Mouse (Mus musculus): ENCODE results near the gene Actl9.

Actl9 gene

DNA sequence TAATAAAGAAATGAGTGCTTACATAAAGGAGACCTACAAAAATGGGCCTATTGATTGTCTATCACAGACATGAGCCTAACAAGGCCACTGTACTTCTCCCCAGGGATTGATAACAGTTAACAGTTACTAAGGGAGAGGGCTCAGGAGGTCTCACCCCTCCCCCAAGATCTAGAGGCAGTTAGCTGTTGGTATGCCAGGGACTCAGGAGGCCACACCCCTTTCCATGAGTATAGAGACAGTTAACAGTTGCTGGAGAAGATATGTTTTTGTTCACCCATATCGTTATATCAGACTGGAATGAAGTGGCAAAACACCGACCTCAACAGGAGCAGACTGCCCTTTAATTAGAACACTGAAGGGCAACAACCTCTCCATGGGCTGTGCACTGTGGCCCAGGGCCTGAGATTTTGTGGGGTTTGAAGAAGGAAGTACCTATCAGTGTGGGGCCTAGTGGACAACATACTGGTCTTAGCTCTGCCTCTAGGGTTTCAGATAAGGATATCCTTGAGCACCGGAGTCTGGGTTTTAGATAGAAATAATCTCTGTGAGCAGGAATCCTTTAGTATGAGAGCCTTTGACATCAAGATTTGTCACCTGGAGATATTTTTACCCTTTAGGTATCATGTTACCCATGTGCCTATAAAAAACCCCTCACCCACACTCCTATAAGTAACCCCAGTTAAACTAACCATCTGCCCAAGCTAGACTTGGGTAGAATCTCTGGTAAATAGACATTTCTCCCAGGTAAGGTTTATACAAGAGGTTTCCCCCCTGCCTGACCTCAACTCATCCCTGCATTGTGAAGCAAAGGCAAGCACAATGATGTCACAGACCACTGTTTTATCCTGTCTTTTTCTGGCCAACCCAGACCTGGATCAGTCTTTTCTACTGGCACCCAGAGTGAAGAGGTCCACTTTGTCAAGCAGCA lies at the start of gene Actl9:
Gene Actl9, plus strand, starts transcription at position 878 of the 928 bp plus-strand sequence.
- in situ Hi-C loops (cut with MboI, MseI) = no loop called here

DNA sequence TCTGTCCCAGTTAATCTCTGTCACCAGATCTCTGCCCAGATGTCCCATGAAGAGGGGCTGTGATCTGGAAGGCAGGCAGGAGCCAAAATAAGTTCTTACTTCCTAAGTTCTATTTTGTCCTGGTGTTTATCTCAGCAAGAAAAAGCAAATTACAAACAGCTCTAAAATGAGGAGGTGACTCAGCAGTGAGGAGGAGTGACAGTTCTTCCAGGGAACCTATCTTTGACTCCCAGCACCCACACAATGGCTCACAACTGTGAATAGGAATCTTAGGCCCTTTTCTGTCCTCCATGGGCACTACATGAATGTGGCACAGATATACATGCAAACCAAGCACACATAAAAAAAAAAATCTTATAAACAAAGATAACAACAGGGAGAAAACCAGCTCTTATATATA lies 47.0 kb upstream of the Actl9 start:
- in situ Hi-C loops (cut with MboI, MseI) = no loop called here

DNA sequence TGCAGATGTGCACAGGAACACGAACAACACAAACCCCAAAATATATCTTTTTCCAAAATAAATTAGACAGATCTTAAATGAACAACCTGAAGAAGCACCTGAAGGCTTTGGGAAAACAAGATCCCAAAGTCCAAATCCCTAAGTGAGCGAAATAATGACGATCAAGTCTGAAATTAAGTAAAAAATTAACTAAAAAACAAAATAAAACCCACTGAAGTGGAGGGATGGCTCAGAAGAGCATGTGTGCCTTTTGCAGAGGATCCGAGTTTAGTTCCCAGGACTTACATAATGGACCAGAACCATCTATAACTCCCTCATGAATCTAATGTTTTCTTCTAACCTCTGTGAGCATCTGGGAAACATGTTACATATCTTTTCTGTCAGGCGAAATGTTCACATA lies 40.4 kb upstream of the Actl9 start:
- in situ Hi-C loops (cut with MboI, MseI) = no loop called here

- in situ Hi-C loops (cut with MboI, MseI) = no loop called here
Observed at GRCm38 (mm10) chr17:33394182-33395034, 38.3 kb upstream of the Actl9 start, which contains the start of gene Zfp101. Zfp101 (minus strand) TSS chr17:33394641.

DNA sequence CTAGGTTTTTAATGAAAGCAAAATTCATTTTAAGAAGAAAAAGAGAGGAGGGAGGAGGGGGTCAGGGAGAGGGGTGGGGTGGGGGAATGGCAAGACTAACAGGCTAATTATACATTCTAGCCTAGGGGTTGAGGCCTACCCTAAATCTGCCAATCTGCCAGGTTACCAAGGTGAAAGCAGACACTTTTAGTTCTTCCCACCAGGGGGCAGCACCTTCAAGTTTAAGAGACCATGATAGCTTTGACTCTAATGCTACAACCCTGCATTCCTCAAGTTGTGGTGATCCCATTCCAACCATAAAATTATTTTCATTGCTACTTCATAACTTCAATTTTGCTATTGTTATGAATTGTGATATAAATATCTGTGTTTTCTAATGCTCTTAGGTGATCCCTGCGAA lies 6.5 kb downstream of the Actl9 start:
- in situ Hi-C loops (cut with MboI, MseI) = no loop called here

- in situ Hi-C loops (cut with MboI, MseI) = no loop called here
Observed at GRCm38 (mm10) chr17:33439922-33440321, 7.2 kb downstream of the Actl9 start.

GRCm38 (mm10) chr17:33441159-33441558 lies 8.5 kb downstream of the Actl9 start:
- in situ Hi-C loops (cut with MboI, MseI) = no loop called here

GRCm38 (mm10) chr17:33456631-33457030 lies 23.9 kb downstream of the Actl9 start:
- in situ Hi-C loops (cut with MboI, MseI) = no loop called here

- in situ Hi-C loops (cut with MboI, MseI) = no loop called here
Observed at GRCm38 (mm10) chr17:33471206-33471605, 38.5 kb downstream of the Actl9 start.

All from T-helper 1 cell (primary cell).